15 mouse cellular contexts compared by ENCODE assay signal in genomic region chr9:88570471-88570870, GRCm38 (mm10). TPM values are rescaled to one million over a fixed set of nuclear protein-coding genes. Genes with fewer than 3 reads are reported as not detected.
"Had no signal": no experiment of that assay in that cellular context is flagged by ENCODE, and none has a peak within 500 bp of the region (broad histone marks: within the 10 kb centered on the region; RNA-seq: fewer than 3 reads in every experiment).

No protein-coding gene starts in this region.

RNA-seq across cellular contexts. Expression of gene Trim43a, which starts 10.2 kb away (rescaled TPM):
- total RNA-seq: gastrocnemius, postnatal 10 days; gastrocnemius, postnatal 25 days; gastrocnemius, postnatal 4 days; granulocyte monocyte progenitor cell, adult 5-6 weeks; heart, adult 18-20 months; heart, adult 8-10 months; heart, postnatal 4 days had no signal
- polyA plus RNA-seq: intestine, embryonic 16.5 days; kidney, adult 2 months; kidney, postnatal 0 days; large intestine, adult 2 months; limb, embryonic 11.5 days; limb, embryonic 15.5 days; liver, adult 2 months; liver, embryonic 12.5 days had no signal
